Mouse (Mus musculus) kidney, postnatal 0 days (tissue): ENCODE results near the gene Myl3. TPM values are rescaled to one million over a fixed set of nuclear protein-coding genes. Genes with fewer than 3 reads are reported as not detected.
A peak's percentile ranks its signal among the peaks of the same experiment; 100 is the strongest.

ENCODE experiments used
- ATAC-seq: fragments of 200-750 bp; cut with Nextera tagmentation; replicated peaks from 2 replicates; pipeline ENCODE4 v1.8.0; 2017; ENCODE audit warnings: low read depth, moderate number of reproducible peaks, moderate TSS enrichment, moderate library complexity; ENCODE audit not compliant: low FRiP score
- DNase-seq: peaks from one replicate; pipeline ENCODE4 v3.0.0-alpha.2; 2016; ENCODE audit warnings: low spot score
- H3K27ac ChIP-seq: fragments of 300-500 bp; sonication (generic); 2 replicates; pipeline ENCODE4 v1.5.1; 2014; ENCODE audit warnings: mild to moderate bottlenecking
- H3K27me3 ChIP-seq: fragments of 300-500 bp; sonication (generic); 2 replicates; pipeline ENCODE4 v1.6.1; 2014; ENCODE audit warnings: low read length, mixed read lengths; ENCODE audit not compliant: insufficient read depth
- H3K36me3 ChIP-seq: fragments of 300-500 bp; sonication (generic); 2 replicates; pipeline ENCODE4 v1.6.1; 2014; ENCODE audit warnings: low read length, mixed read lengths; ENCODE audit not compliant: insufficient read depth
- H3K4me1 ChIP-seq: fragments of 300-500 bp; sonication (generic); replicated peaks from 2 replicates; pipeline ENCODE4 v1.6.1; 2014; ENCODE audit warnings: antibody characterized with exemption, low read length, mixed read lengths; ENCODE audit not compliant: insufficient read depth
- H3K4me2 ChIP-seq: fragments of 300-500 bp; sonication (generic); 2 replicates; pipeline ENCODE4 v1.6.1; 2014; ENCODE audit warnings: mild to moderate bottlenecking, low read length, moderate library complexity, mixed read lengths
- H3K4me3 ChIP-seq: fragments of 300-500 bp; sonication (generic); replicated peaks from 2 replicates; pipeline ENCODE4 v1.5.1; 2014; ENCODE audit warnings: low read depth, low read length
- H3K9ac ChIP-seq: fragments of 300-500 bp; sonication (generic); 2 replicates; pipeline ENCODE4 v1.6.1; 2014; ENCODE audit warnings: low read depth, low read length
- H3K9me3 ChIP-seq: fragments of 300-500 bp; sonication (generic); replicated peaks from 2 replicates; pipeline ENCODE4 v1.6.1; 2016; ENCODE audit warnings: low read length, inconsistent platforms, mixed read lengths
- CTCF ChIP-seq: IDR thresholded peaks from 2 replicates; pipeline ENCODE4 v1.5.1; 2016; ENCODE audit warnings: antibody characterized with exemption, low read depth, mild to moderate bottlenecking, moderate library complexity
- WGBS: fragments of 180-500 bp; shearing (Covaris S2); extraction: QIAGEN DNeasy Blood & Tissue Kit; methylation state at CpG from one replicate; pipeline ENCODE4 v1.1.7; 2014; 5-methylcytosine and 5-hydroxymethylcytosine counted together
- polyA plus RNA-seq: library from polyadenylated mRNA; unstranded; fragments of >200 nt; fragmentation: Nextera tagmentation; extraction: Ambion mirVana; gene quantifications from 2 replicates; pipeline ENCODE4 v1.2.1, GENCODE M21; 2015

Gene Myl3
- polyA plus RNA-seq, 1 experiment from 2014 or later, result 1.5 TPM

- H3K4me1 ChIP-seq, result peaks cover 28% of the 10 kb centered on the region
These were observed 2.0 kb downstream of the Myl3 start for GRCm38 (mm10) chr9:110743456-110744323.

DNA sequence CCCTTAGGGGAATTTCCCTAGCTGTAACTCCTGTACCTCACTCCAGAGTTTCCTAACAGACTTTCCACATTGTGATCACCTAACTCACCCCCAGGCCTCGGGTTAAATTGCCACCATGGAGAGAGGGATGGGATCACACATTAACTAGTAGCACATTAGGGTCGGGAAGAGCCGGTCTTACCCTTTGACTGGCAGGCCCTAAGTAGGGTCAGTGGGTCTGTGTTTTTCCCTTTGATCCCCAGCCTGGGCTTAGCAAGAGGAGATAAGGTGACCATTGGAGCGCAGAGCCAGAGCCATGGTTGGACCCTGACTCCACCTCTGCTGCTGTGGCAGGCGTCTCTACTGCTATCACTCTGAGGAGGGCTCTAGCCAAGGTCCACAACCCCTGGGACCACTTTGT, 4.1 kb downstream of the Myl3 start:
- 27% methylated on average over 5 of the region's 5 CpGs for WGBS
- ATAC-seq (peak; percentile 53), DNase-seq (no peak)
- peak overlapping the region; percentile 90 for H3K27ac ChIP-seq
- H3K4me1 ChIP-seq, result peaks cover 44% of the 10 kb centered on the region
- H3K27me3 ChIP-seq, result no peaks in the 10 kb centered on the region
- H3K36me3 ChIP-seq, result no peaks in the 10 kb centered on the region
- H3K4me2 ChIP-seq, result peak overlapping the region; percentile 94
- no peak for TF ChIP-seq CTCF
- 0 out of 2 replicates have a peak overlapping the region, but pooled peaks have one; percentile 42 for H3K9ac ChIP-seq
- no peaks in the 10 kb centered on the region for H3K9me3 ChIP-seq
- 0 out of 2 replicates have a peak overlapping the region, but pooled peaks have one; percentile 5 for H3K4me3 ChIP-seq

More at GRCm38 (mm10) chr9:110743456-110744323, 2.0 kb downstream of the Myl3 start:
- no peak; the same call in 1 of the 2 replicates for ATAC-seq
- Histone ChIP-seq H3K9me3 (no peaks in the 10 kb centered on the region), H3K4me3 (peak overlapping the region; percentile 77), H3K36me3 (no peaks in the 10 kb centered on the region), H3K4me2 (peak overlapping the region; percentile 94), H3K27ac (peak overlapping the region; percentile 91), H3K27me3 (no peaks in the 10 kb centered on the region), H3K9ac (peak overlapping the region; percentile 89)
- no peak for TF ChIP-seq CTCF
- 6% methylated on average over 53 of the region's 63 CpGs for WGBS
- DNase-seq, result peak; percentile 60

- H3K4me1 ChIP-seq, result peaks cover 44% of the 10 kb centered on the region
- peak overlapping the region; percentile 90 for H3K27ac ChIP-seq
- H3K27me3 ChIP-seq, result no peaks in the 10 kb centered on the region
- H3K9ac ChIP-seq, result peak overlapping the region; percentile 42
- ATAC-seq, result no peak
- no peaks in the 10 kb centered on the region for H3K36me3 ChIP-seq
- DNase-seq, result no peak
- WGBS, result 35% methylated on average over 5 of the region's 5 CpGs
- peak overlapping the region; percentile 94 for H3K4me2 ChIP-seq
- H3K4me3 ChIP-seq, result 0 out of 2 replicates have a peak overlapping the region, but pooled peaks have one; percentile 7
- no peak for TF ChIP-seq CTCF
- H3K9me3 ChIP-seq, result no peaks in the 10 kb centered on the region
These were observed 4.6 kb downstream of the Myl3 start for GRCm38 (mm10) chr9:110746238-110746637.

GRCm38 (mm10) chr9:110746961-110747360, 5.3 kb downstream of the Myl3 start, which contains the start of gene Pth1r:
Gene Pth1r, minus strand, starts transcription at chr9:110747145.
- no peaks in the 10 kb centered on the region for H3K9me3 ChIP-seq
- no peaks in the 10 kb centered on the region for H3K36me3 ChIP-seq
- H3K27me3 ChIP-seq, result no peaks in the 10 kb centered on the region
- 36% methylated on average over 7 of the region's 7 CpGs for WGBS
- H3K4me1 ChIP-seq, result peaks cover 46% of the 10 kb centered on the region
- peak within 1 kb of the TSS; percentile 42 for H3K9ac ChIP-seq
- DNase-seq (no peak), ATAC-seq (no peak)
- TF ChIP-seq CTCF, result no peak
- H3K4me2 ChIP-seq, result peak within 1 kb of the TSS; percentile 94
- H3K27ac ChIP-seq, result peak within 1 kb of the TSS; percentile 90
- H3K4me3 ChIP-seq, result 0 out of 2 replicates have a peak within 1 kb of the TSS, but pooled peaks have one; percentile 7

- Histone ChIP-seq H3K4me3 (no peak overlapping the region), H3K4me1 (peaks cover 44% of the 10 kb centered on the region), H3K9me3 (no peaks in the 10 kb centered on the region), H3K4me2 (no peak overlapping the region), H3K36me3 (no peaks in the 10 kb centered on the region), H3K27me3 (no peaks in the 10 kb centered on the region), H3K9ac (peak overlapping the region; percentile 27; the same call in 1 of the 2 replicates), H3K27ac (peak overlapping the region; percentile 90)
- ATAC-seq (peak; percentile 70), DNase-seq (no peak)
- TF ChIP-seq CTCF, result no peak
- 58% methylated on average over 2 of the region's 2 CpGs for WGBS
These were observed 6.8 kb downstream of the Myl3 start for GRCm38 (mm10) chr9:110748451-110748850.

GRCm38 (mm10) chr9:110750404-110751187, 8.9 kb downstream of the Myl3 start:
- DNase-seq (peak; percentile 71), ATAC-seq (no peak)
- H3K9me3 ChIP-seq, result no peaks in the 10 kb centered on the region
- no peaks in the 10 kb centered on the region for H3K27me3 ChIP-seq
- no peak overlapping the region for H3K4me3 ChIP-seq
- peak overlapping the region; percentile 18; the same call in 1 of the 2 replicates for H3K9ac ChIP-seq
- 11% methylated on average over 14 of the region's 14 CpGs for whole genome bisulfite sequencing
- H3K4me1 ChIP-seq, result peaks cover 44% of the 10 kb centered on the region
- H3K4me2 ChIP-seq, result no peak overlapping the region
- TF ChIP-seq CTCF, result no peak
- H3K36me3 ChIP-seq, result no peaks in the 10 kb centered on the region
- H3K27ac ChIP-seq, result peak overlapping the region; percentile 59; the same call in 1 of the 2 replicates
